Mouse (Mus musculus): ENCODE data around the gene Lhfpl4.

Lhfpl4 gene

GRCm38 (mm10) chr6:113168316-113168975, 26.7 kb downstream of the Lhfpl4 start:
- DNase-seq (ENCODE audit: low read depth, low spot score) = no peak

GRCm38 (mm10) chr6:113166661-113167251, 28.4 kb downstream of the Lhfpl4 start:
- DNase-seq (ENCODE audit: low read depth, low spot score) = peak; percentile 52

- no peak for DNase-seq (ENCODE audit: low read depth, low spot score)
Observed at GRCm38 (mm10) chr6:113163513-113163912, 31.7 kb downstream of the Lhfpl4 start.

DNA sequence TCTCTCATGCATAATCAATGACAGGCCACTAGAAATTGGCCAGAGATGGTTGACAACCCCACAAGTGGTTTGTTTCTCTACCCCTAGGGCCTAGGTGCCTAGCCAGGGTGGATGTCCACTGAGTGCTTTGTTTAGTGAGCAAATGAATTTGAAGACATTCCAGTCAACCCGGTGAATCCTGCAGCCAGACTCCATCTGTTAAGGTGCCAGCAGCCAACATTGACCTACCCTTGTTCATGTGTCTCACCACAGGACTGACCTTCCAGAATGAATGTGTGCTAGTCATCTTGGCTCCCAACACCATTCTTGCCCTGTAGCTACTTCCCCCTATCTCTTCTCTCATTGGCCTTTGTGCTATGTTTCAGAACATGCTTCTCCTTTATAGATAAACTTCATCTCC, 33.2 kb downstream of the Lhfpl4 start:
- no peak for DNase-seq (ENCODE audit: low read depth, low spot score)

DNA sequence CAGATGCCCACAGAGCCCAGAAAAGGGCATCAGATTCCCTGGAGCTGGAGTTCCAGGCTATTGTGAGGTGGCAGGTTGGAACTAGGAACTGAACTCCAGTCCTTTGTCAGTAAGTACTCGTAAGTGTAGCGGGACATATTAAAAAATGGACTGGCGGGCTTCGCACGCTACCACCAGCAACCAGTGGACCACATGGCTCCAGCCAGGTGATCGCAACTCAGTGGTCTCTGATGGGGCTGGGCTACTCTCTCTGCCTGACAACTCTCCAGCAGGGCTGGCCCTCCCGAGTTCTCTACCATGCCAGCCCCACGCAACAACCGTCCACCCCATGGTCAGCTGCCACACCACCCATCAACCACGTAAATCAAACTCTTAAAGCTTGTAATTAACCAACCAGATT, 35.1 kb downstream of the Lhfpl4 start:
- DNase-seq (ENCODE audit: low read depth, low spot score) = no peak

- DNase-seq (ENCODE audit: low read depth, low spot score) = no peak
Observed at GRCm38 (mm10) chr6:113156064-113156463, 39.1 kb downstream of the Lhfpl4 start.

- DNase-seq (ENCODE audit: low read depth, low spot score) = no peak
Observed at GRCm38 (mm10) chr6:113154886-113155285, 40.3 kb downstream of the Lhfpl4 start.

DNA sequence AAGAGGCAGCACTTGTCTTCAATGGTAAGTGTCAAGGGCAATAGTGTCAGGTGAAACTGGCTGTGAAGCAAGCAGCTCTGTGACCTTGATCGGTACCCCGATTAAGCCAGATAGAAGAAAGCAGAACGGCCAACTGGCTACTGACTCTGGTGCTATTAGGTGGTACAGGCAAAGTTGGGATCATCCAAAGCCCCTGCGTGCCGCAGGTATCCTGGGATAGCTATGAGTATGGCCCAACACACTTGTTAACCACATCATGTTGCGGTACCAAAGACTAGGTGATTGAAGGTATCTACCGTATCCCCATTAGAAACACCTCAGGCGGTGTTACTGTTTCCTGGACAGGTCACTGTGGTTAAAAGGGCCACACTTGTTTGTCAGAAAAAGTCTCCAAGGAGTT, 41.1 kb downstream of the Lhfpl4 start:
- DNase-seq (ENCODE audit: low read depth, low spot score) = no peak

DNA sequence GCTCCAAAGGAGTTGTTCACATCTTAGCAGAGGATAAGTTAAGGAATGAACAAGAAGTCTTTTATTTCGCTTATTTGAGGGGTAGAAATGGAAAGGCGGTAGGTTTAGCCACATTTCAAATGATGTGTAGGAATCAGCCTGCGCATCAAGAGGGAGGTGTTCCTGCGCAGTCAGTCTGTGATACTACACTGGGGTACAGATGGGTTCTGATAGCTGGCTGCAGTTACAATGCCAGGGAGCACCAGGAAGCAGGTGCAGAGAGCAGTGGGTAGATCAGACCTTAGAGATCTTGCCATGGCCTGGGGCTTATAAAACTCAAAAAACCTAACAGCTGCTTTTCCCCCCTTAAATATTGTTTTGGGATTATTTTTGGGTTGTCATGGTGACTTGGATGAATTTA, 49.9 kb downstream of the Lhfpl4 start:
- DNase-seq (ENCODE audit: low read depth, low spot score) = no peak

- no peak for DNase-seq (ENCODE audit: low read depth, low spot score)
Observed at GRCm38 (mm10) chr6:113144764-113145163, 50.4 kb downstream of the Lhfpl4 start.

GRCm38 (mm10) chr6:113141389-113142094, 53.6 kb downstream of the Lhfpl4 start:
- no peak for DNase-seq (ENCODE audit: low read depth, low spot score)

- no peak for DNase-seq (ENCODE audit: low read depth, low spot score)
Observed at GRCm38 (mm10) chr6:113133360-113133759, 61.8 kb downstream of the Lhfpl4 start.

DNA sequence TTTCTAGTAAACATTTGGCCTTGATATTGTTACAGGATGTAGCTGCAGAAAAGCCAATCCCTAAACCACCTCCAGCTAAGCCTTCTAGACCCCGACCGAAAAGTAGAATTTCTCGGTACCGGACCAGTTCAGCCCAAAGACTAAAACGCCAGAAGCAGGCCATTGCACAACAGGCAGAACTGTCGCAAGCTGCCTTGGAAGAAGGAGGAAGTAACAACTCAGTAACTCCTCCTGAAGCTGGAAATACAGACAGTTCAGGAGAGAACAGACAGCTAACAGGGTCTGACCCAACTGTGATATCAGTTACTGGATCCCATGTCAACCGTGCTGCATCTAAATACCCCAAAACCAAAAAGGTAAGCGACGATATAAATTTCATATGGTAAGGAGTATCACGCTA, 74.4 kb downstream of the Lhfpl4 start:
- DNase-seq (ENCODE audit: low read depth, low spot score) = no peak

Measured in skeletal muscle tissue, adult 2 months (tissue).